Mouse (Mus musculus) spleen, adult 12 weeks (tissue): Measurements from ENCODE around the gene Igsf21.

Experiments used
- DNase-seq: peaks from one replicate; pipeline ENCODE4 v3.0.0; 2022; ENCODE audit warnings: low spot score

Gene Igsf21

GRCm38 (mm10) chr4:140100141-140100540 lies 146.4 kb downstream of the Igsf21 start:
- no peak for DNase-seq

- no peak for DNase-seq
These were observed 150.3 kb downstream of the Igsf21 start for GRCm38 (mm10) chr4:140096283-140096682.

- no peak for DNase-seq
These were observed 151.7 kb downstream of the Igsf21 start for GRCm38 (mm10) chr4:140094835-140095234.

- DNase-seq: no peak
These were observed 154.2 kb downstream of the Igsf21 start for GRCm38 (mm10) chr4:140092367-140092766.

- DNase-seq: no peak
These were observed 154.9 kb downstream of the Igsf21 start for GRCm38 (mm10) chr4:140091693-140092092.

- DNase-seq: no peak
These were observed 156.9 kb downstream of the Igsf21 start for GRCm38 (mm10) chr4:140089676-140090075.

GRCm38 (mm10) chr4:140088711-140089440 lies 157.7 kb downstream of the Igsf21 start:
- DNase-seq: no peak

GRCm38 (mm10) chr4:140086192-140086591 lies 160.4 kb downstream of the Igsf21 start:
- DNase-seq: no peak

- DNase-seq: no peak
These were observed 162.0 kb downstream of the Igsf21 start for GRCm38 (mm10) chr4:140084521-140085011.

GRCm38 (mm10) chr4:140084064-140084463 lies 162.5 kb downstream of the Igsf21 start:
- DNase-seq: no peak

GRCm38 (mm10) chr4:140078416-140078815 lies 168.2 kb downstream of the Igsf21 start:
- DNase-seq: no peak

- no peak for DNase-seq
These were observed 169.0 kb downstream of the Igsf21 start for GRCm38 (mm10) chr4:140077615-140078014.

GRCm38 (mm10) chr4:140076852-140077563 lies 169.6 kb downstream of the Igsf21 start:
- no peak for DNase-seq

- no peak for DNase-seq
These were observed 170.2 kb downstream of the Igsf21 start for GRCm38 (mm10) chr4:140076428-140076827.

- no peak for DNase-seq
These were observed 175.5 kb downstream of the Igsf21 start for GRCm38 (mm10) chr4:140071047-140071446.

- no peak for DNase-seq
These were observed 176.3 kb downstream of the Igsf21 start for GRCm38 (mm10) chr4:140070331-140070652.

GRCm38 (mm10) chr4:140069563-140070330 lies 176.8 kb downstream of the Igsf21 start:
- DNase-seq: no peak

- DNase-seq: no peak
These were observed 178.1 kb downstream of the Igsf21 start for GRCm38 (mm10) chr4:140068468-140068867.

GRCm38 (mm10) chr4:140066011-140066410 lies 180.6 kb downstream of the Igsf21 start:
- DNase-seq: no peak

GRCm38 (mm10) chr4:140063153-140063671 lies 183.4 kb downstream of the Igsf21 start:
- no peak for DNase-seq

- no peak for DNase-seq
These were observed 186.3 kb downstream of the Igsf21 start for GRCm38 (mm10) chr4:140060251-140060650.

GRCm38 (mm10) chr4:140053042-140053441 lies 193.5 kb downstream of the Igsf21 start:
- DNase-seq: no peak
